ENCODE assay signal across 21 mouse cellular contexts in the genomic region with DNA sequence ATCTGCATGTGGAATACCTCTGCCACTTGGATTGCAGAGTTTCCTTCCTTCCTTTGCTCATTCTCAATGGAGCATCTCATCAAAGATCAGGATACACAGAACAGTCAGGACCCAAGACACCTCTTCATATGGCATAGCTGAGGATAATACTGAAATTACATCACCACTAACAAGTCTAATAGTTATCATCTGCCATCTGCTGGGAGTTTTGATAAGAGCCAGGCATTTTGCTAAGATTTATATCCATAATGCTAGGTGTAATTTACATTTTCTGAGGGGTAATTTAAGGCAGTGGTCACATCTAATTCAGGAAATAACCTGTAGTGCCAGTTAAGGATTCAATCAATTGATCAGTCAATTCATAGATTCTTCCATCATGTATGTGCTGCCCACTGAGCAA.
DNase-seq lines count a peak whose midpoint lies in the region; TF ChIP-seq lines count a peak whose summit lies in the region.
"Had no signal": no experiment of that assay in that cellular context is flagged by ENCODE, and none has a peak within 500 bp of the region (broad histone marks: within the 10 kb centered on the region; RNA-seq: fewer than 3 reads in every experiment).

No protein-coding gene starts in this region.

- no peak overlapping the region for H3K27ac ChIP-seq in gastrocnemius, adult 2 months
- H3K27ac ChIP-seq in left cerebral cortex, adult 2 months: no peak overlapping the region
- H3K27ac ChIP-seq: embryonic facial prominence, embryonic 15.5 days; forebrain, embryonic 10.5 days; heart, embryonic 10.5 days; hindbrain, embryonic 12.5 days had no signal

- H3K4me3 ChIP-seq in gastrocnemius, adult 2 months: no peak overlapping the region
- H3K4me3 ChIP-seq in left cerebral cortex, adult 2 months: no peak overlapping the region
- H3K4me3 ChIP-seq: embryonic facial prominence, embryonic 15.5 days; erythroblast, embryonic 14.5 days; forebrain, embryonic 10.5 days; heart, embryonic 10.5 days; hindbrain, embryonic 12.5 days had no signal

- intact Hi-C loops in gastrocnemius, adult 2 months (cut with DNase I): no loop called here
- intact Hi-C loops in left cerebral cortex, adult 2 months (cut with DNase I): no loop called here
- intact Hi-C loops in left cerebral cortex, postnatal 10 days (cut with DNase I): no loop called here

- TF ChIP-seq CTCF in gastrocnemius, adult 2 months (IDR thresholded peaks at IDR 0.05): 0 out of 2 replicates have a peak, but pooled peaks have one; percentile 1
- TF ChIP-seq CTCF in left cerebral cortex, adult 2 months (IDR thresholded peaks at IDR 0.05): peak; percentile 16
- no peak for TF ChIP-seq CTCF in brain, embryonic 14.5 days (IDR thresholded peaks at IDR 0.05; ENCODE audit: borderline replicate concordance, extremely low read depth, insufficient read depth, insufficient read length)

- TF ChIP-seq POLR2A in brain, embryonic 14.5 days (IDR thresholded peaks at IDR 0.05; ENCODE audit: borderline replicate concordance, extremely low read depth, insufficient read depth, insufficient read length, poor library complexity, severe bottlenecking): no peak

- DNase-seq in gastrocnemius, adult 2 months: no peak
- no peak for DNase-seq in gastrocnemius, postnatal 10 days
- no peak for DNase-seq in left cerebral cortex, adult 2 months (ENCODE audit: extremely low spot score in 1 of 2, low spot score in 2 of 2)
- DNase-seq in left cerebral cortex, postnatal 10 days (ENCODE audit: extremely low spot score in 1 of 2, low spot score in 2 of 2): no peak
- peak; percentile 33 for DNase-seq in 3T3-L1 (ENCODE audit: low read depth, low spot score)
- peak; percentile 18 for DNase-seq in brain, embryonic 14.5 days (ENCODE audit: low read depth)
- DNase-seq in urinary bladder, postnatal 14 days (ENCODE audit: low spot score): no peak
- DNase-seq: adrenal gland, adult 8-10 months; adrenal gland, postnatal 36 days; cerebellum, adult 11 months; cerebellum, adult 8-10 months; cerebellum, postnatal 14 days; embryo, embryonic 11 days; heart, adult 18-20 months; heart, postnatal 10 days; heart, postnatal 4 days had no signal

Comparison
In these comparisons a context has a peak if more than half of its experiments do, and no peak if none do; other contexts are left out.
1. DNase-seq: peak in 3T3-L1 (single experiment) and brain, embryonic 14.5 days (single experiment); none in gastrocnemius, adult 2 months (single experiment), gastrocnemius, postnatal 10 days (single experiment), left cerebral cortex, adult 2 months (0 of 2), left cerebral cortex, postnatal 10 days (0 of 2) and urinary bladder, postnatal 14 days (single experiment).